Mouse (Mus musculus) forebrain, postnatal 0 days (tissue): ENCODE results near the gene Stk38. TPM values are rescaled to one million over a fixed set of nuclear protein-coding genes. Genes with fewer than 3 reads are reported as not detected.

Source experiments
- ATAC-seq: fragments of 200-750 bp; cut with Nextera tagmentation; 2 replicates; pipeline ENCODE4 v1.8.0; 2017; ENCODE audit warnings: mild to moderate bottlenecking, moderate library complexity
- DNase-seq: peaks from one replicate; pipeline ENCODE4 v3.0.0-alpha.2; 2015
- H3K27ac ChIP-seq: fragments of 300-500 bp; sonication (generic); 2 replicates; pipeline ENCODE4 v1.5.1; 2014; ENCODE audit warnings: low read depth, mild to moderate bottlenecking, antibody characterized with exemption, low read length, moderate library complexity, mixed read lengths
- H3K27me3 ChIP-seq: fragments of 300-500 bp; sonication (generic); 2 replicates; pipeline ENCODE4 v1.6.1; 2014; ENCODE audit warnings: mild to moderate bottlenecking, low read length, mixed read lengths; ENCODE audit not compliant: insufficient read depth
- H3K36me3 ChIP-seq: fragments of 300-500 bp; sonication (generic); 2 replicates; pipeline ENCODE4 v1.6.1; 2014; ENCODE audit warnings: mild to moderate bottlenecking, moderate library complexity; ENCODE audit not compliant: insufficient read depth
- H3K4me1 ChIP-seq: fragments of 300-500 bp; sonication (generic); 2 replicates; pipeline ENCODE4 v1.6.1; 2014; ENCODE audit warnings: antibody characterized with exemption; ENCODE audit not compliant: insufficient read depth
- H3K4me2 ChIP-seq: fragments of 300-500 bp; sonication (generic); 2 replicates; pipeline ENCODE4 v1.6.1; 2014; ENCODE audit warnings: low read depth, mild to moderate bottlenecking, moderate library complexity
- H3K4me3 ChIP-seq: fragments of 300-500 bp; sonication (generic); 2 replicates; pipeline ENCODE4 v1.5.1; 2014; ENCODE audit warnings: low read depth, low read length, mixed read lengths
- H3K9ac ChIP-seq: fragments of 300-500 bp; sonication (generic); 2 replicates; pipeline ENCODE4 v1.6.1; 2014; ENCODE audit warnings: mild to moderate bottlenecking
- H3K9me3 ChIP-seq: fragments of 300-500 bp; sonication (generic); 2 replicates; pipeline ENCODE4 v1.6.1; 2016; ENCODE audit warnings: low read length
- CTCF ChIP-seq: sonication (generic); IDR thresholded peaks from 2 replicates; pipeline ENCODE4 v1.5.1; 2016; ENCODE audit warnings: antibody characterized with exemption, control low read depth, low read depth
- WGBS: fragments of 180-500 bp; shearing (Covaris S2); extraction: QIAGEN DNeasy Blood & Tissue Kit; methylation state at CpG from one replicate; pipeline ENCODE4 v1.1.7; 2014; 5-methylcytosine and 5-hydroxymethylcytosine counted together
- polyA plus RNA-seq: library from polyadenylated mRNA; unstranded; fragments of >200 nt; fragmentation: Nextera tagmentation; extraction: Ambion mirVana; gene quantifications from 2 replicates; pipeline ENCODE4 v1.2.1, GENCODE M21; 2015
- total RNA-seq: library from RNA; depleted of rRNA; stranded (reverse); fragments of >200 nt; gene quantifications from 2 replicates; pipeline ENCODE4 v1.2.3, GENCODE M21; 2014

Stk38 gene
- total and polyA plus RNA-seq, 2 experiments from 2014 or later, result 43.7 to 58.8 TPM

DNA sequence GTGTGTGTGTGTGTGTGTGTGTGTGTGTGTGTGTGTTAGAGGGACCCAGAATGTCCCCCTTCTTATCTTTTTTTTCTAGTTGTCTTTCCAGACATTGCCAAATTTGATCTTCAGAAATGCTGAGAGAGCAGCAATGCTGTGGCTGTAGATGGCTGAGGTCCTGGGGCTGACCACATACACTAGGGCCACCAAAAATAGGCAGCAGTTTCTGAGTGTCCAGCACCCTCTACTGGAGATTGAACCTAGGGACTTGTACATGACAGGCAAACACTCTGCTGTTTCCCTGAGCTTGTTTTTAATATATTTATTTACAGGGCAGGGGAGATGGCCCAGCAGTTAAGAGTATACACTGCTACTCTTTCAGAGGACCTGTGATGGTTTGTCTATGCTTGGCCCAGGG, 12.6 kb upstream of the Stk38 start:
- no peak overlapping the region for H3K4me3 ChIP-seq
- no peaks in the 10 kb centered on the region for H3K4me1 ChIP-seq
- ATAC-seq, result no peak
- H3K9me3 ChIP-seq, result no peaks in the 10 kb centered on the region
- no peak overlapping the region for H3K9ac ChIP-seq
- no peaks in the 10 kb centered on the region for H3K36me3 ChIP-seq
- TF ChIP-seq CTCF, result peak; percentile 44
- H3K4me2 ChIP-seq, result no peak overlapping the region
- H3K27ac ChIP-seq, result no peak overlapping the region
- DNase-seq, result no peak
- H3K27me3 ChIP-seq, result no peaks in the 10 kb centered on the region

DNA sequence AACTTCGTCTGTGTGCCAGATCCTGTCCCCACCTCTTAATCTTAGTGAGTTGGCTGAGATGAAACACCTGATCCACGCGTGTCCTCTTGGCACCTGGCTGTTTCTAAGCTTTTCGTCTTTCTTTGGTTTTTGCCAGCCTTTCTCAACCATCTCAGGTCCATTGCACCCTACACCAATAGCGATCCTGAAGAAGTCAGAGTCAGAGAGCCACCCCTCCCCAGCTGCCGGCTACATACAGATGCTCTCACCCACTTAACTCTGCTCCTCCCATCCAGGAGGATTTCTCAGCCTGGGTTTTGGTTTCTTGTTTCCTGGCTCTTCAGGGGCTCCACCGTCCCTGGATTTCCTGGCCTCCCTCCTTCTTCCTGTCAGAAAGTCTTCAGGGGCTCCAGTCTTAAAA, 11.6 kb upstream of the Stk38 start:
- no peaks in the 10 kb centered on the region for H3K36me3 ChIP-seq
- H3K9me3 ChIP-seq, result no peaks in the 10 kb centered on the region
- no peak overlapping the region for H3K4me2 ChIP-seq
- no peaks in the 10 kb centered on the region for H3K4me1 ChIP-seq
- H3K27me3 ChIP-seq, result no peaks in the 10 kb centered on the region
- WGBS, result 80% methylated on average over 7 of the region's 7 CpGs
- H3K27ac ChIP-seq, result no peak overlapping the region
- ATAC-seq, result no peak
- TF ChIP-seq CTCF, result no peak
- H3K9ac ChIP-seq, result no peak overlapping the region
- no peak for DNase-seq
- H3K4me3 ChIP-seq, result no peak overlapping the region

DNA sequence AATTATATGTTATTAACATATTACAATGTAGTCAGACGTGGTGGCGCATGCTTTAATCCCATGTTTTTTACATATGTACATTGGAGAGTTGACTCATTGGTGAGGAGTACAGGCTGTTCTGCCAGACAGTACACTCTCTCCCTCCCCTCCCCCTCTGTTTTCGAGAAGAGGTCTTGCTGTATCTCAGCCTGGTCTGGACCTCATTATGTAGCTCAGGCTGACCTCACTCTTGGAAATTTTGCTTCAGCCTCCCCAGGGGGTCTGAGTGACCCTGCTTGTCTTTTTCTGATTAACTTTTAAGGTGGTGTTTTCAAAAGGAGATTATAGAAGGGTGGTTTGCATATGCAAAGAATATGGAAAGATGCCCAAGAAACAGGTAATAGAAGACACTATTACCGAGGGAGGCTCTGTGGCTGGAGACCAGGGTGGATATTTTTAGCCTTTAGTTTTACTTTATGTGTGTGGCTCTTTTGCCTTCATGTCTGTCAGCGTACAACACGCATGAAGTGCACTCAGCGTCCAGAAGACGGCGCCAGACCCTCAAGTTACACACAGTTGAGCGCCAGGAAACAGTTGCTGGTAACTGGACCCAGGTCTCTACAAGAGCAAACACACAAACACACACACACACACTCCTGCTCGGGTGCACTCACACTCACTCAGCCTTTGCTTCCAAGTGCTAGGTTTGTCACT, 10.6 kb upstream of the Stk38 start:
- Histone ChIP-seq H3K27me3 (no peaks in the 10 kb centered on the region), H3K4me2 (no peak overlapping the region), H3K36me3 (no peaks in the 10 kb centered on the region), H3K9me3 (no peaks in the 10 kb centered on the region), H3K9ac (no peak overlapping the region), H3K4me1 (no peaks in the 10 kb centered on the region), H3K4me3 (no peak overlapping the region), H3K27ac (no peak overlapping the region)
- peak; percentile 45 for TF ChIP-seq CTCF
- no peak for DNase-seq
- no peak for ATAC-seq
- WGBS, result 54% methylated on average over 11 of the region's 11 CpGs

DNA sequence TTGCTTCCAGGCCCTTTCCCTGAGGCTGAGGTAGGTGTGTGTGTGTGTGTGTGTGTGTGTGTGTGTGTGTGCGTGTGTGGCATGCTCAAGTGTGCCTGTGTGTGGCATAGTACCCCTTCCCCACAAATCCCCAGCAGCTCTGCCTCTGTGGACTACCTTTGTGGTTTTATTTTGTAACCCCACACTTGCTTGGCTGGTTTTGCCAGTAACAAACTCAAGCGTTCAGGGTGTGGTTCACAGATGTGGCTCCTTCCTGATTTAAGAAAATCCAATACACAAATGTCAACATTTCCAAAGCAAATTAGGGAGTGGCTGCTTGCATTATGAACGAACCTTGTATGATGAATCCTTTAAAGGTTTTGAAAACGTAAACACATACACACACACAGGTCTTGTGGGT, 8.9 kb upstream of the Stk38 start:
- H3K9me3 ChIP-seq, result no peaks in the 10 kb centered on the region
- no peaks in the 10 kb centered on the region for H3K27me3 ChIP-seq
- H3K4me3 ChIP-seq, result no peak overlapping the region
- 91% methylated on average over 4 of the region's 4 CpGs for WGBS
- H3K27ac ChIP-seq, result no peak overlapping the region
- no peaks in the 10 kb centered on the region for H3K4me1 ChIP-seq
- DNase-seq, result no peak
- no peak for ATAC-seq
- H3K9ac ChIP-seq, result no peak overlapping the region
- no peak overlapping the region for H3K4me2 ChIP-seq
- no peak for TF ChIP-seq CTCF
- H3K36me3 ChIP-seq, result no peaks in the 10 kb centered on the region

DNA sequence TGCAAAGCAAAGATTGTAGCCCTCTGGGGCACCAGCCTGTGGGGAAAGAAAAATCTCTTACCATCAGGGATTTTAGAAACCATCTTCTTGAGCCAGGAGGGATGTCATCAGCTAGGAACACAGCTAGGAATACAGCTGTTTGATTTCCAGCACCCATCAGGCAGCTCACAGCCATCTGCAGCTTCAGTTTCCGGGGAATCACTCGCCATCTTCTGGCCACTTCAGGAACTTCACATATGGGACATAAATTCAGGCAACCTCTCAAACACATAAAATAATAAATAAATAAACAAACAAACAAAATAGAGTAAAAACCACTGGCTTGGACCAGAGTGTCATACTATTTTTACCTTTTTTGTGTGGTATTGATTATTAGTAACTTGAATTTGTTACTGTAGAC, 7.8 kb upstream of the Stk38 start:
- no peak overlapping the region for H3K9ac ChIP-seq

DNA sequence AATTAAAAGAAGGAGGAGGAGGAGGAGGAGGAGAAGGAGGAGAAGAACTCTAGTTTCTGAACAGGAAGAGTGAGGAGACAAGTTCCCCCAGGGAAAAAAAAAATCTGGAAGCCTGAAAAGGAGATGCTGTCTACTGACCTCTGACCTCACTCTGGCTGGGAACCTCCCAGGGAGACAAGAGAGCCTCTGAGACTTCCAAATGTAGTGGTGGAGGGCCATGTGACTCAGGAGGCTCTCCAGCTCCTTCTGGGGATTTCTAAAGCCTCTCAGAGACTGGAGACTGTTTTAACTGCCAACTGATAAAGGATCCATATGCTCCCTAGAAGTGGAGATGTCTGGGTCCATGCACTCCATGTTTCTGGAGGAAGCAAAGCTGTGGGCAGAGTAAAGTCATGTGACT, 6.4 kb upstream of the Stk38 start:
- no peak overlapping the region for H3K4me3 ChIP-seq
- no peaks in the 10 kb centered on the region for H3K9me3 ChIP-seq
- no peaks in the 10 kb centered on the region for H3K4me1 ChIP-seq
- H3K4me2 ChIP-seq, result no peak overlapping the region
- no peak overlapping the region for H3K27ac ChIP-seq
- no peak for ATAC-seq
- DNase-seq, result no peak
- H3K36me3 ChIP-seq, result no peaks in the 10 kb centered on the region
- no peaks in the 10 kb centered on the region for H3K27me3 ChIP-seq
- no peak for TF ChIP-seq CTCF
- no peak overlapping the region for H3K9ac ChIP-seq

More for the DNA sequence above, 7.8 kb upstream of the Stk38 start:
- Histone ChIP-seq H3K4me3 (no peak overlapping the region), H3K9me3 (no peaks in the 10 kb centered on the region), H3K27ac (no peak overlapping the region), H3K4me1 (no peaks in the 10 kb centered on the region), H3K36me3 (no peaks in the 10 kb centered on the region), H3K4me2 (no peak overlapping the region), H3K27me3 (no peaks in the 10 kb centered on the region)
- ATAC-seq (no peak), DNase-seq (peak; percentile 59)
- WGBS, result 14% methylated on average over 2 of the region's 2 CpGs
- TF ChIP-seq CTCF, result peak; percentile 64

DNA sequence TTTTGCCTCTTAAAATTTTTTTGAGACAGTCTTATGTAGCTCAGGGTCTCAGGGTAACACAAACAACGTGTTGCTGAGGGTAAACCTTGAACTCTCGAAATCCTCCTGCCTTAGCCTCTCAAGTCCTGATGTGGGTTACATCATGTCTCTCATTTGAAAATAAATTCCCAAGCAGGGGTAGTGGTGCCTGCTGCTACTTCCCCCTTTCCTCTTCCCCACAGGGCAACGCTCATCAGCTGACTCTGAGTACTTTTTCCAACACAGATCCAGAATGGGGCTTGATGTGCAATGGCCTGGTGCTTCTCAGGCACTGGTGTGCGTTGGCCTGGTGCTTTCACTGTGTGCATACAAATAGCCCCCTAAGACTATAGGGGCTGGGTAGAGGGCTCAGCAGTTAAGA, 1.4 kb upstream of the Stk38 start:
- Histone ChIP-seq H3K4me3 (no peak overlapping the region), H3K9ac (no peak overlapping the region), H3K9me3 (no peaks in the 10 kb centered on the region), H3K4me1 (peaks cover 8% of the 10 kb centered on the region), H3K27ac (no peak overlapping the region), H3K27me3 (no peaks in the 10 kb centered on the region), H3K36me3 (no peaks in the 10 kb centered on the region), H3K4me2 (no peak overlapping the region)
- TF ChIP-seq CTCF, result no peak
- DNase-seq (no peak), ATAC-seq (no peak)
- WGBS, result 94% methylated on average over 4 of the region's 4 CpGs
